Mouse (Mus musculus): Measurements from ENCODE around the gene Cenpp. TPM values are rescaled to one million over a fixed set of nuclear protein-coding genes. Genes with fewer than 3 reads are reported as not detected.

Cenpp gene
- total RNA-seq, 2 experiments from 2014 or later, result 75.9 to 87.2 TPM

- ATAC-seq (replicated peaks; ENCODE audit: low FRiP score, poor library complexity, severe bottlenecking), result no peak
These were observed 106.9 kb downstream of the Cenpp start for GRCm38 (mm10) chr13:49545646-49546045.

GRCm38 (mm10) chr13:49544279-49544678, 108.3 kb downstream of the Cenpp start, which contains the start of gene Aspn:
Gene Aspn, plus strand, starts transcription at chr13:49544443.
- no peak for ATAC-seq (replicated peaks; ENCODE audit: low FRiP score, poor library complexity, severe bottlenecking)

- no peak for ATAC-seq (replicated peaks; ENCODE audit: low FRiP score, poor library complexity, severe bottlenecking)
These were observed 113.9 kb downstream of the Cenpp start for GRCm38 (mm10) chr13:49538693-49539092.

GRCm38 (mm10) chr13:49536946-49537345, 115.6 kb downstream of the Cenpp start:
- no peak for ATAC-seq (replicated peaks; ENCODE audit: low FRiP score, poor library complexity, severe bottlenecking)

- ATAC-seq (replicated peaks; ENCODE audit: low FRiP score, poor library complexity, severe bottlenecking), result no peak
These were observed 121.9 kb downstream of the Cenpp start for GRCm38 (mm10) chr13:49530636-49531035.

- no peak for ATAC-seq (replicated peaks; ENCODE audit: low FRiP score, poor library complexity, severe bottlenecking)
These were observed 126.3 kb downstream of the Cenpp start for GRCm38 (mm10) chr13:49526235-49526634.

GRCm38 (mm10) chr13:49518761-49519160, 133.8 kb downstream of the Cenpp start:
- ATAC-seq (replicated peaks; ENCODE audit: low FRiP score, poor library complexity, severe bottlenecking), result no peak

GRCm38 (mm10) chr13:49507176-49507575, 145.4 kb downstream of the Cenpp start:
- ATAC-seq (replicated peaks; ENCODE audit: low FRiP score, poor library complexity, severe bottlenecking), result no peak

- ATAC-seq (replicated peaks; ENCODE audit: low FRiP score, poor library complexity, severe bottlenecking), result no peak
These were observed 146.8 kb downstream of the Cenpp start for GRCm38 (mm10) chr13:49505776-49506175.

GRCm38 (mm10) chr13:49504510-49504909, 148.1 kb downstream of the Cenpp start, which contains the start of gene Ecm2:
Gene Ecm2, plus strand, starts transcription at chr13:49504810.
- no peak for ATAC-seq (replicated peaks; ENCODE audit: low FRiP score, poor library complexity, severe bottlenecking)

GRCm38 (mm10) chr13:49492376-49493368, 159.9 kb downstream of the Cenpp start, which contains the start of gene Tes3-ps:
Gene Tes3-ps, plus strand, starts transcription at chr13:49493318.
- ATAC-seq (replicated peaks; ENCODE audit: low FRiP score, poor library complexity, severe bottlenecking), result no peak

- no peak for ATAC-seq (replicated peaks; ENCODE audit: low FRiP score, poor library complexity, severe bottlenecking)
These were observed 167.2 kb downstream of the Cenpp start for GRCm38 (mm10) chr13:49485388-49485787.

GRCm38 (mm10) chr13:49480551-49480950, 172.0 kb downstream of the Cenpp start:
- ATAC-seq (replicated peaks; ENCODE audit: low FRiP score, poor library complexity, severe bottlenecking), result no peak

GRCm38 (mm10) chr13:49480057-49480456, 172.5 kb downstream of the Cenpp start:
- ATAC-seq (replicated peaks; ENCODE audit: low FRiP score, poor library complexity, severe bottlenecking), result no peak

GRCm38 (mm10) chr13:49479399-49479798, 173.2 kb downstream of the Cenpp start:
- ATAC-seq (replicated peaks; ENCODE audit: low FRiP score, poor library complexity, severe bottlenecking), result no peak

- no peak for ATAC-seq (replicated peaks; ENCODE audit: low FRiP score, poor library complexity, severe bottlenecking)
These were observed 173.7 kb downstream of the Cenpp start for GRCm38 (mm10) chr13:49478851-49479374.

GRCm38 (mm10) chr13:49477887-49478286, 174.7 kb downstream of the Cenpp start:
- ATAC-seq (replicated peaks; ENCODE audit: low FRiP score, poor library complexity, severe bottlenecking), result no peak

GRCm38 (mm10) chr13:49472676-49473005, 179.9 kb downstream of the Cenpp start:
- ATAC-seq (replicated peaks; ENCODE audit: low FRiP score, poor library complexity, severe bottlenecking), result no peak

- ATAC-seq (replicated peaks; ENCODE audit: low FRiP score, poor library complexity, severe bottlenecking), result no peak
These were observed 180.5 kb downstream of the Cenpp start for GRCm38 (mm10) chr13:49471981-49472675.

- ATAC-seq (replicated peaks; ENCODE audit: low FRiP score, poor library complexity, severe bottlenecking), result no peak
These were observed 181.8 kb downstream of the Cenpp start for GRCm38 (mm10) chr13:49470806-49471205.
